Mouse (Mus musculus): ENCODE results near the gene Wdr1. TPM values are rescaled to one million over a fixed set of nuclear protein-coding genes. Genes with fewer than 3 reads are reported as not detected.

Gene Wdr1
- total and polyA plus RNA-seq, 3 experiments, result 108 to 173 (median 142) TPM

GRCm38 (mm10) chr5:38588924-38589323 is 25.9 kb upstream of the Wdr1 start:
- Histone ChIP-seq H3K4me1 (ENCODE audit: control insufficient read depth in 1 of 2, insufficient read depth in 2 of 2) (peaks cover 0 to 10% of the 10 kb centered on the region in 2 experiments; a peak in 2 of 4 replicates), H3K9me3 (replicated peaks; ENCODE audit: low read length) (no peaks in the 10 kb centered on the region), H3K4me3 (replicated peaks in 1 of 3; ENCODE audit: low read depth in 2 of 3, low read length in 2 of 3, poor library complexity in 1 of 3) (no peak overlapping the region), H3K79me2 (replicated peaks; ENCODE audit: control insufficient read depth, extremely low read depth, insufficient read depth, poor library complexity, severe bottlenecking) (no peaks in the 10 kb centered on the region), H3K27ac (ENCODE audit: insufficient read depth, low read depth) (no peak overlapping the region), H3K27me3 (replicated peaks) (no peaks in the 10 kb centered on the region), H3K9ac (ENCODE audit: insufficient read depth, low read depth) (no peak overlapping the region), H3K36me3 (replicated peaks in 1 of 2; ENCODE audit: control insufficient read depth in 1 of 2, insufficient read depth in 1 of 2, low read length in 1 of 2) (no peaks in the 10 kb centered on the region), H3K4me2 (ENCODE audit: insufficient read depth, low read depth, poor library complexity, severe bottlenecking) (no peak overlapping the region)
- dilution Hi-C loops (cut with MboI; ENCODE audit: extremely low pct_ligation_motif_present, extremely low pct_unique_long_range_greater_than_20kb, low sequenced_read_pairs) (no loop called here), in situ Hi-C loops (cut with MboI; ENCODE audit: low pct_ligation_motif_present, low pct_unique_long_range_greater_than_20kb, low sequenced_read_pairs) (no loop called here)
- TF ChIP-seq JUND (conservative IDR thresholded peaks at IDR 0.05; ENCODE audit: low read depth, low read length) (no peak), SIN3A (IDR thresholded peaks at IDR 0.05; ENCODE audit: low read length) (no peak), ZNF384 (IDR thresholded peaks at IDR 0.05; ENCODE audit: low read depth, low read length) (no peak), EP300 (IDR thresholded peaks at IDR 0.05; ENCODE audit: low read length) (no peak)
- DNase-seq (ENCODE audit: extremely low read depth), result peak; percentile 17

- Histone ChIP-seq H3K4me1 (ENCODE audit: control insufficient read depth in 1 of 2, insufficient read depth in 2 of 2) (peaks cover 0 to 10% of the 10 kb centered on the region in 2 experiments; a peak in 2 of 4 replicates), H3K36me3 (replicated peaks in 1 of 2; ENCODE audit: control insufficient read depth in 1 of 2, insufficient read depth in 1 of 2, low read length in 1 of 2) (no peaks in the 10 kb centered on the region), H3K27ac (ENCODE audit: insufficient read depth, low read depth) (no peak overlapping the region), H3K79me2 (replicated peaks; ENCODE audit: control insufficient read depth, extremely low read depth, insufficient read depth, poor library complexity, severe bottlenecking) (no peaks in the 10 kb centered on the region), H3K4me3 (replicated peaks in 1 of 3; ENCODE audit: low read depth in 2 of 3, low read length in 2 of 3, poor library complexity in 1 of 3) (no peak overlapping the region), H3K9me3 (replicated peaks; ENCODE audit: low read length) (no peaks in the 10 kb centered on the region), H3K27me3 (replicated peaks) (no peaks in the 10 kb centered on the region), H3K9ac (ENCODE audit: insufficient read depth, low read depth) (no peak overlapping the region), H3K4me2 (ENCODE audit: insufficient read depth, low read depth, poor library complexity, severe bottlenecking) (no peak overlapping the region)
- no peak for DNase-seq (ENCODE audit: extremely low read depth)
- dilution Hi-C loops (cut with MboI; ENCODE audit: extremely low pct_ligation_motif_present, extremely low pct_unique_long_range_greater_than_20kb, low sequenced_read_pairs) (no loop called here), in situ Hi-C loops (cut with MboI; ENCODE audit: low pct_ligation_motif_present, low pct_unique_long_range_greater_than_20kb, low sequenced_read_pairs) (no loop called here)
- no peak for TF ChIP-seq UBTF (IDR thresholded peaks at IDR 0.05; ENCODE audit: low read depth, low read length)
- no peak for TF ChIP-seq MAX (IDR thresholded peaks at IDR 0.05; ENCODE audit: low read length)
- TF ChIP-seq JUND (conservative IDR thresholded peaks at IDR 0.05; ENCODE audit: low read depth, low read length), result no peak
- no peak for TF ChIP-seq TBP (conservative IDR thresholded peaks at IDR 0.05; ENCODE audit: low read depth, low read length)
- TF ChIP-seq NRF1 (IDR thresholded peaks at IDR 0.05; ENCODE audit: low read depth, low read length), result no peak
- TF ChIP-seq CHD2 (IDR thresholded peaks at IDR 0.05; ENCODE audit: low read length), result no peak
- no peak for TF ChIP-seq BHLHE40 (IDR thresholded peaks at IDR 0.05; ENCODE audit: low read depth, low read length)
- TF ChIP-seq MEF2A (IDR thresholded peaks at IDR 0.05; ENCODE audit: borderline replicate concordance, low read depth, low read length), result no peak
- TF ChIP-seq GABPA (IDR thresholded peaks at IDR 0.05; ENCODE audit: insufficient replicate concordance, low read depth, low read length), result no peak
- TF ChIP-seq KAT2A (IDR thresholded peaks at IDR 0.05; ENCODE audit: insufficient replicate concordance, low read length), result no peak
- TF ChIP-seq ZC3H11A (IDR thresholded peaks at IDR 0.05; ENCODE audit: low read depth, low read length), result no peak
- TF ChIP-seq E2F4 (IDR thresholded peaks at IDR 0.05; ENCODE audit: insufficient replicate concordance, low read depth, low read length), result no peak
- no peak for TF ChIP-seq MYC (IDR thresholded peaks at IDR 0.05; ENCODE audit: low read depth, low read length)
- no peak for TF ChIP-seq POLR2AphosphoS2 (IDR thresholded peaks at IDR 0.05; ENCODE audit: low read depth, low read length)
- peak in 1 of 2 experiments; percentile 57; a peak in 2 of 4 replicates for TF ChIP-seq CTCF (conservative IDR thresholded peaks at IDR 0.05 in 1 of 2, IDR thresholded peaks at IDR 0.05 in 1 of 2; ENCODE audit: low read depth in 2 of 2, low read length in 2 of 2)
- TF ChIP-seq TCF12 (IDR thresholded peaks at IDR 0.05; ENCODE audit: low read depth, low read length), result no peak
- TF ChIP-seq RAD21 (IDR thresholded peaks at IDR 0.05; ENCODE audit: low read depth, low read length), result peak; percentile 32
- peak; percentile 27 for TF ChIP-seq SMC3 (IDR thresholded peaks at IDR 0.05; ENCODE audit: low read depth, low read length)
- no peak for TF ChIP-seq EP300 (IDR thresholded peaks at IDR 0.05; ENCODE audit: low read length)
- TF ChIP-seq ZKSCAN1 (IDR thresholded peaks at IDR 0.05; ENCODE audit: borderline replicate concordance, low read depth, low read length), result no peak
- TF ChIP-seq ETS1 (conservative IDR thresholded peaks at IDR 0.05; ENCODE audit: low read depth, low read length), result no peak
- TF ChIP-seq NELFE (IDR thresholded peaks at IDR 0.05; ENCODE audit: low read depth, low read length), result no peak
- no peak for TF ChIP-seq ZMIZ1 (IDR thresholded peaks at IDR 0.05; ENCODE audit: low read depth, low read length)
- TF ChIP-seq ELF1 (IDR thresholded peaks at IDR 0.05; ENCODE audit: low read depth, low read length), result no peak
- TF ChIP-seq PAX5 (IDR thresholded peaks at IDR 0.05; ENCODE audit: low read length), result no peak
- no peak for TF ChIP-seq USF2 (conservative IDR thresholded peaks at IDR 0.05; ENCODE audit: low read depth, low read length)
- no peak for TF ChIP-seq CHD1 (IDR thresholded peaks at IDR 0.05; ENCODE audit: low read depth, low read length)
These were observed 22.4 kb upstream of the Wdr1 start for GRCm38 (mm10) chr5:38585450-38585849.
